Mouse (Mus musculus) cerebellum, adult 11 months (tissue): ENCODE results near the gene Txnl4b.

ENCODE experiments used
- DNase-seq: peaks from one replicate; pipeline ENCODE4 v3.0.0; 2022

Gene Txnl4b

GRCm38 (mm10) chr8:109606725-109607124, 41.0 kb downstream of the Txnl4b start:
- no peak for DNase-seq

GRCm38 (mm10) chr8:109607650-109608049, 42.0 kb downstream of the Txnl4b start:
- DNase-seq = peak; percentile 4

- peak; percentile 96 for DNase-seq
Observed at GRCm38 (mm10) chr8:109608271-109609152, 42.8 kb downstream of the Txnl4b start, which contains the start of gene Dhodh. Dhodh (minus strand) TSS chr8:109608673.

- peak; percentile 32 for DNase-seq
Observed at GRCm38 (mm10) chr8:109609153-109609502, 43.4 kb downstream of the Txnl4b start.

- no peak for DNase-seq
Observed at GRCm38 (mm10) chr8:109614243-109615210, 48.8 kb downstream of the Txnl4b start, which contains the start of gene Pkd1l3. Pkd1l3 (plus strand) TSS chr8:109614517.

- DNase-seq = no peak
Observed at GRCm38 (mm10) chr8:109615569-109615968, 49.9 kb downstream of the Txnl4b start.
